Mouse (Mus musculus) embryonic fibroblast, embryonic 13.5 days (primary cell): Measurements from ENCODE around the gene Elmsan1.

ENCODE experiments used
- CTCF ChIP-seq: IDR thresholded peaks from 2 replicates; pipeline ENCODE4 v1.5.1; 2011; ENCODE audit warnings: mild to moderate bottlenecking, control low read depth, low read length, moderate library complexity, borderline replicate concordance; ENCODE audit not compliant: insufficient read depth
- POLR2A ChIP-seq: IDR thresholded peaks from 2 replicates; pipeline ENCODE4 v1.6.1; 2011; ENCODE audit warnings: low read depth, mild to moderate bottlenecking, control low read depth, low read length, moderate library complexity

DNA sequence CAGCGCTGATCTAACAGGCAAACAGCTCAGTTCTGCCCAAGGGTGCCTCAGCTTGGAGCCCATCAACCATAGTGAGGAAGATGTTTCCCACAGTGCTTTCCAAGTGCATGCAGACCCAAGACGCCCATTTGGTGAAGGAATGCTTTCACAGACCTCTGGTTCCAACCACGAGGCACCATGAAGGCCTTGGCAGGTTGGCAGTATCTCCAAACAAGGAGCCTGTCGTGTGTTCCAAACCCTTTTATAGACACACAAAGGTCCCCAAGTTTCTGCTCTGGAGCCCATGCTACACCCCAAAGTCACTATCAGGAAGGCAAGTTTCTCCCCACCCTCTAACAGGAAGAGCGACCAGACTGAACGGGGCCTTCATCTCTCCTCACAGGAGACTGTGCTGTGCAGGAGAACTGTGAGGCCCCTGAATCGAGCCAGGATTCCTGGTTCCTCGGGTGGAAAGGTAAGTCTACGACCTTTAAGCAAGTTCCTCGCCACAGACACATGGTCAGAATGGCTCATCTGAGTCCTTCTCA lies 13.0 kb downstream of the Elmsan1 start:
- TF ChIP-seq CTCF = no peak
- TF ChIP-seq POLR2A = no peak
